Mouse (Mus musculus) fat pad, adult 2 months (tissue): ENCODE results near the gene Tmem199.
"Not testable (repeated sequence)": the region's sequence is repeated elsewhere in the genome, so short reads cannot be mapped to it uniquely, and the experiment has no call there.

Experiments used
- DNase-seq: peaks from one replicate; pipeline ENCODE4 v3.0.0-alpha.2; 2011; ENCODE audit warnings: low read depth, low spot score; ENCODE audit errors: extremely low read depth

Tmem199 gene

DNA sequence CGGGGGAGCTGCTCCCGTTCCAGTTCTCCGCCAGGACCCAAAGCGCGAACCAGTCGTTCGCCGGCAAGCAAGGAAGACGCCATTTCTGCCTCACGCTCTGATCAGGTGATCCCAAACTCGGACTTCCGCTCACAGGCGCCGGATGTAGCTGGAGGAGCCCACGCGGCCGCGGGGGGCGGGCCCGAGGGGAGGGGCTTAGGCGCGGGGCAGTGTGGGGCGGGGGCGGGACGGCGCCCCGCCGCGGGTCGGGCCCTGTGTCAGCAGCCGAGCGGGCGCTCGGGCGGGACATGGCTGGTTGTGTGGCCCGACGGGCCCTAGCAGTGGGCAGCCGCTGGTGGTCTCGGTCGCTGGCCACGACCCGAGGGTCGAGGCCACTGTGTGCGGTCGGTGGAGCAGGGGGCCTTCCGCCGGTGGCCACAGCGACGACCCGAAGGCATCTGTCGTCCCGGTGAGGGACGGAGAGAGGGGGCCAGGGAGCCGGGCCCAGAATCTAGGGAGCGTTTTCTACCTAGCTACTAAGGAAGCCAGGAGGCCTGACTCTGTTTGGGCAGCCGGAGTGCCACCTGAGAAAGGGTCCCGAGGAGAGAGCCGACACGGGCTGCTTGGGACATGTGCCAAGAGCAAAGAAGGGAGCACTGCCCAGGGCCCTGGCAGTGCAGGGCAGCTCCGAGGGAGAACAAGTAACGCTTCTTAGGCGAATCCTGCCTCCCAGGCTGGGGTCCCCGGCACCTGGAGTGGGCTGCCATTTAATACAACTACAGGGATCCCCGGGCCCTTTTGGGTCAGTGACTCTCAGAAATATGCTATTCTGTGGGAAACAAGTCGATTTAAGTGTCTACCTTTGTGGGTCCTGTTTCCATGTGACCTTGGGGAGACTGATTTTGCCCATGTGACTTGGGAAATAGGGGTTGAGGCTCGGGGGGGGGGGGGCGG is at the start of gene Tmem199, which contains the start of gene Poldip2:
Tmem199 (minus strand) TSS at position 148 of the 933 bp plus-strand sequence.
Poldip2 (plus strand) TSS at position 169 of the 933 bp plus-strand sequence.
- DNase-seq = no peak

DNA sequence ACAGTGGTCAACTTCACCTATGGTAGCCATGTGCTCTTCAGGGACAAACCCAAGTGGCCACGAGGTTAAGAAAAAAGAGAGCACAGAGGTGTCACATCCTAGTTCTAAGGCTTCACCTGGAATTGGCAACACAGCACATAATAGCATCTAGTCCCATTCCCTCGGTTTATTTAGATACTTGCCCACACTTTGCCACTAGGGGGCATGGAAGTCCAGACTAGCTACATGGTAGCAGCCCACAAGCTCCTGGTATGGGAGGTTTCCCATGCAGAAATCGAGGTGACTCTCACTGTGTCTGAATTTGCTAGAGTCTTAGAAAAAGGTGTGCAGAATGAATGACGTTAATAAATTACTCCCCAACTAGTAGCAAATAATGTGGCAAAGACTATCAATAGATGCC is 48.5 kb upstream of the Tmem199 start:
- DNase-seq = no peak

GRCm38 (mm10) chr11:78557241-78557640 is 45.3 kb upstream of the Tmem199 start:
- DNase-seq = no peak

DNA sequence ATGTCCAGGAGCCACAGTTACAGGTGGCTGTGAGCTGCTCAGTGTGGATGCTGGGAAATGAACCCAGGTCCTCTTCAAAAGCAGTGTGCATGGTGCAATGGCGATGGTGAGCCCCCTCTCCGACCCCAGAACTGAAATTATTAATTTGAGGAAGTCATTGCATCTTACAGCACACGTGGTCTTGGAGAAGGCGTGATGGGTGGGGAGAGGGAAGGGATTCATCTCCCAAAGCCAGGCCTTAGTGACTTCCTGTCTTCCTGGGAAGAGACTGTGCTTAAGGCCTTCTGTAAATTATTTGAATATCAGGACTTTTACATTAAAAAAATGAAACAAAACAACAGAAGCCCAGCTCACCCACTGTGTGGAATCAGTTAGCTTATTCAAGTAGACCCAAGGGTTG is 44.1 kb upstream of the Tmem199 start:
- no peak for DNase-seq

DNA sequence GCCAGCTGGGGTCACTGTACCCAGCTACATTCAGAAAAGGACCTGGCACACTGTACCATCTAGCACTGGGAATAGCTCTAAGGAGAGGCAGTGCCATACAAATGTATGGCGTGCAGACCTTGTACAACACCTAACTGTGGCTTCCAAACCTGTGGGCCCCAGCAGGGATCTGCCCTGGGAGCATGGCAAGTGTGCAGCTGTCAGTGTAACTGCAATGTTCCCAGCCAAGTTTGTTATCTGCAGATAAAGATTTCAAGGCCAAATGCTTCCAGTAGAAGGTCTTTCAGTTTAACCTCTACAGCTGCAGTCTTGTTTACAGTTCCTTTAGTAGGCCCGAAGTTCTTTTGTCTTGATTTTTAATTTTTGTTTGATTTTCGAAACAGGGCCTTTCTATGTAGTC is 43.7 kb upstream of the Tmem199 start:
- DNase-seq = no peak

GRCm38 (mm10) chr11:78551059-78551398 is 39.1 kb upstream of the Tmem199 start:
- no peak for DNase-seq

DNA sequence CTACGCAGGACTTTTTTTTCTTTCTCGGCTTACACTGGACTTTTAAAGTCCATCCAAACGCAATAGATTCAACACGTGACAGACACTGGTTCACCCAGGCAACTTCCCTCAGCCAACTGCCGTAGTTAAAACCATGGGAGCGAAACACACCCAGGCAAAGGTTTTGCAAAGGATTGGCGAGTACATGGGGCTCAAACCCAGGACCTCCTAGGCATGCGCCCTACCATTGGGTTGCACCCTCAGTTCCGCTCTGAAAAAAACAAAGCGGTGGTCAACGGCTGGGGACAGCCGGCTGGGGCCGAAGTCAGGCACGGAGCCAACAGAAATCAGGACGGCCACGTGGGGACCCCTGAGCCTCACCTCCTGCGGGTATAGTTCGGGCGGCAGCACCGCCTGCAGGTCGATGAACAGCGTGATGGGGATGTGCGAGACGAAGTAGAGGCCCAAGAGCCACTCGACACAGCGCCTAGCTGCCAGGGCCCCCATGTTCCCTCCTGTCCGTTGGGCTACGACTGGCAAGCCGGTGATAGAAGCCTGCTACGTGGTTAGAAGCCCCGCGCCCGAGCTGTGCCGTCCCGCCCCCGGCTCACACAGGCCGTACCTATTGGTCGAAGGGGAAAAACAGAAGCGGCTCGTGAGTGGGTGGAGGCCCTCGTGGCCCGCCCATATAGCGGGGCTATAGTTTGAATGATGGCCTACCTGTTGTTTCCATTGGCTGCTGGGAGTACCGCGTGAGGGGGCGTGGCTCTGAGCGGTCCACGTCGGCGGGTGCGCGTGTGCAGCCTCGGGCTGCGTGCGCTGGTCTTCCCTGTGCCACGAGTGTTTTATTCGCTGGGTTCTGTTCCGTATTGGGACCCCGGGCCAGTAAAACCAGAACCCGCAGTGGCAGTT is 38.4 kb upstream of the Tmem199 start, which contains the start of gene Tmem97:
Tmem97 (minus strand) TSS at position 610 of the 891 bp plus-strand sequence.
- peak; percentile 78 for DNase-seq

GRCm38 (mm10) chr11:78549491-78549987 is 37.6 kb upstream of the Tmem199 start:
- no peak for DNase-seq

DNA sequence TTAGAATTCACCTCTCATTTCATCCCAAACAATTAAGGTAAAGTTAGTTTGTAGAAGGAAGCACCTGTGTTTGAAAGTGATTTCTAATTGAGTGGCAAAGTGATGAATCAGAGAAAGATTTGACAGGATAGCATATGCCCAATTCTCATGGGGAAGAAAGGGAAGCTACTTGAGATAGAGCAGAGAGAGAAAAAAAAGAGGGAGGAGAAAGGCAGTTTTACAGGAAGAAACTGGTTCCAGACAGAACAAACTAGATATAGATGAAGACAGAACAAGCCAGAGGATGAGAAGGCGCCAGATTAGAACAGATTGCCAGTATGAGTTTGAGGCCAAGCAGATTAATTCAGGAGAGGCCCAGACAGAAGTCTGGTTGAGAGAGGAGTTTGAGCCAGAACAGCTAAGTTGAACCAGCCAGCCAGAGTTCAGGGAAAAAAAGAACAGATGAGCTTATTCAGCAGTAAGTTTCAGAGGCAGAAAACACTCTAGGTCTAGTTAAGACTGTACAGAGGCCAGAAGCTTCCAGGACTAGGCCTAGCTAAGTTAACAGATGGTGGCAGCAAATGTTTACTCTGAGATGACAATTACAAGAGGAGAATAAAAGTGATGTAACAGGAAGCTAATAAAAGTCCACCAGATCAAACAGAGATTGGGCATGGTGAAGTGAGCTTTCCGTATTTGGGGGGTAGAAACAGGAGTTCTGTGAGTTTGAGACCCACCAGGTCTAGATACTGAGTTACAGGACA is 35.9 kb upstream of the Tmem199 start:
- DNase-seq = no peak

DNA sequence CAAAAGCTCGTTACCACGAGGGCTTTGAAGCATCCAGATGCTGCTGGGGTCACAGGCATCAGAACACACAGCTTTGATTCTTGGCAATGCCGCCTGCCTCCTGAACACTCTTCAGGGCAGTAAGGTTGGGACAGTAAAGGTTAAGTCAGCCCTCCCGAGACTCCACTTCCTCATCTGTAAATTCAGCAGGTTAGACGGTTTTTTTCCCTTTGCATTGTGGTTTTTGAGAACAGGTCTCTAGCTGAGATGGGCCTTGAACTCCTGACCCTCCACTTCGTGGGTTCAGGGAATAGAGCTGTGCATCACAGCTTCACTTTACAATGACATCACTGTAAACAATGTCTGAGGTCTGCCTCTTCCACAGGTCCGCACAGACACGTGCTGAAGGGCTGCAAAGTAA is 33.2 kb upstream of the Tmem199 start:
- DNase-seq = no peak

GRCm38 (mm10) chr11:78544449-78545111 is 32.6 kb upstream of the Tmem199 start:
- DNase-seq = no peak

- DNase-seq = peak; percentile 80
Observed at GRCm38 (mm10) chr11:78540358-78540757, 28.4 kb upstream of the Tmem199 start.

- DNase-seq = no peak
Observed at GRCm38 (mm10) chr11:78536690-78537084, 24.7 kb upstream of the Tmem199 start.

GRCm38 (mm10) chr11:78536080-78536689 is 24.2 kb upstream of the Tmem199 start, which contains the start of the genes Tnfaip1 and Ift20:
TSS of gene Tnfaip1 (minus strand) at chr11:78536332.
TSS of gene Ift20 (plus strand) at chr11:78536361.
- DNase-seq = peak; percentile 95

GRCm38 (mm10) chr11:78535376-78536079 is 23.6 kb upstream of the Tmem199 start:
- no peak for DNase-seq

DNA sequence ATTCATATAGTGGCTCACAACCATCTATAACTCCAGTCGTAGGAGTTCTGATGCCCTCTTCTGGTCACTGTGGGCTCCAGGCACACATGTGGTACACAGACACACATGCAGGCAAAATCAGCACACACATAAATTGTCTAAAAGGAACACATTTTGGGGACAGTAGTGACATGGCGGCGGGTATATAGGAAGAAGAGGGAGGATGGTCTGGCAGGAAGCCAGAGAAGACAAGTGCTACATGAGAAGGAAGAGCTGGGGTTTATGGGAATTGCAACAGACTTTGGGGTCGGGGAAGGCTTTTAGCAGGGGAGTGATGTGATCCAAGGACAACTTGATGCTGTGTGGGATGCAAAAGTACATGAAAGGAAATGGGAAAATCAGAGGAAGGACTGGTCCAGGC is 22.5 kb upstream of the Tmem199 start:
- no peak for DNase-seq

GRCm38 (mm10) chr11:78531515-78531914 is 19.5 kb upstream of the Tmem199 start:
- not testable (repeated sequence) for DNase-seq

- no peak for DNase-seq
Observed at GRCm38 (mm10) chr11:78531046-78531445, 19.1 kb upstream of the Tmem199 start.

- no peak for DNase-seq
Observed at GRCm38 (mm10) chr11:78530001-78530400, 18.0 kb upstream of the Tmem199 start.
